Mouse (Mus musculus) layer of hippocampus, adult 2 months (tissue): ENCODE results near the gene Il17f. TPM values are rescaled to one million over a fixed set of nuclear protein-coding genes. Genes with fewer than 3 reads are reported as not detected.
"Not testable (repeated sequence)": the region's sequence is repeated elsewhere in the genome, so short reads cannot be mapped to it uniquely, and the experiment has no call there.

Source experiments
- DNase-seq, 2 experiments: peaks; one replicate each; pipeline ENCODE4 v3.0.0; 2022; ENCODE audit warnings: low spot score in 2 of 2
- H3K27ac ChIP-seq: fragments of 200-600 bp; 2 replicates; pipeline ENCODE4 v1.8.1; 2022
- H3K4me3 ChIP-seq: fragments of 200-600 bp; 2 replicates; pipeline ENCODE4 v1.8.1; 2022; ENCODE audit warnings: mild to moderate bottlenecking
- CTCF ChIP-seq: fragments of 200-600 bp; conservative IDR thresholded peaks from 2 replicates; pipeline ENCODE4 v1.8.1; 2022; ENCODE audit warnings: antibody characterized with exemption, mild to moderate bottlenecking, moderate library complexity
- long read RNA-seq, 2 experiments: library from polyadenylated mRNA; stranded (forward); transcript quantifications; one replicate each; pipeline ENCODE4 v2.0.0; 2021; ENCODE audit warnings: borderline mapping rate in 2 of 2
- total RNA-seq, 2 experiments: library from RNA; stranded (reverse); gene quantifications; 2 replicates each; pipeline ENCODE4 v1.2.3; 2021

Gene Il17f
- under 1 TPM; 0.39 to 0.46 TPM for total RNA-seq
- long read RNA-seq, experiment 1, partial matches to known transcripts = 0 of 1 reads
- long read RNA-seq, experiment 1, other reads (novel, unspliced or antisense) = 1 of 1 reads
- long read RNA-seq, experiment 2 = 0 reads

DNA sequence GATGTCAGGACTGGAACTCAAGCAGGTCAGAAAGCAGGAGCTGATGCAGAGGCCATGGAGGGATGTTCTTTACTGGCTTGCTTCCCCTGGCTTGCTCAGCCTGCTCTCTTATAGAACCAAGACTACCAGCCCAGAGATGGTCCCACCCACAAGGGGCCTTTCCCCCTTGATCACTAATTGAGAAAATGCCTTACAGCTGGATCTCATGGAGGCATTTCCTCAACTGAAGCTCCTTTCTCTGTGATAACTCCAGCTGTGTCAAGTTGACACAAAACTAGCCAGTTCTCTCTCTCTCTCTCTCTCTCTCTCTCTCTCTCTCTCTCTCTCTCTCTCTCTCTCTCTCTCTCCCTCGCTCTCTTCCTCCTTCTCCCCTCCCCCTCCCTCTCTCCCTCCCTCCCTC is at the start of gene Il17f:
Gene Il17f, minus strand, starts transcription at position 101 of the 400 bp plus-strand sequence.
- not testable (repeated sequence) for DNase-seq

DNA sequence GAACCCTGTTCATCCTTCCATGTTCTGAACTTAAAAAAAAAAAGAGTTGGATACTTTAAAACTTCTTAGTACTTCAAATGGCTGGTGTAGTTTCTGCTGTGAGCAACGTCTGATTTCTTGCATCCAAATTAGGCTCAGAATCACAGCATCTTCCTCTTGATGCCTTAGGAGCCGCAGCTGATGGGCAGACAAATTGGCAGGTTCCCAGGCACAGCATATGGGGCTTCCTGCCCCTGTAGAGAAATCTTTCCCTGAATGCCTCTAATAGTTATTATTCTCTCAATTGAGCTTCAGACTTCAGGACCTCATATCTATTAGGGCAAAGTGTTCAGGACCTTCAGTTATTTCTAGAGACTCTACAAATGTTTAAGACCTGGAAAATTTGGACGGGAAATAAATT is 49.5 kb upstream of the Il17f start:
- DNase-seq = peak; percentile 42 to 44
- H3K27ac ChIP-seq = no peak overlapping the region

More for the DNA sequence above, at the start of gene Il17f:
- not testable (repeated sequence) for H3K27ac ChIP-seq, H3K4me3 ChIP-seq

DNA sequence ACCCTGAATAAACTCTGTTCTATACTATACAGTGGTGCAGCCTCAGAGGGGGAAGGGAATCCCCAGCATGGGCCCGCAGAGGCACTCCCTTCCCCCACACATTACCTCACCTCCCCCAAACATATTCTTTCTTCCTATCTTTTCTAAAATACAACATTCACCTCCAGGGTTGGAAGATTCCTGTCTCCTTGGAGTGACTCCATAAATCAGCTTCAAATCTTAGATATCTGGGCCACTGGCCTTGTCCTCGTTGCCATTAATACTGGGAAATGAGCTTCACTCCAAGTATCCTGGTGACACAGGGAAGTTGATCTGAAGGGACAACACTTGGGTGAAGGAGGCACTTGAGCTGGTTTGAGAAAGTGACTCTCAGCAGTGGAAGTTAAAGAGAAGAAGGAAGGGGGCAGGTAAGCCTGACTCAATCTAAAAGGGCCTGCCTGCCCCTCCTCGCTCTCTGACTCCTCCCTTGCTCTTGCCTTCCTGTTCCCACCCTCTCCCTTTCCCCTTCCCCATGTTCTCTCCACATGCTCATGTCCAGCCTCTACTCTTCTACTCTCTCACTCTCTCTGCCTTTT is 46.2 kb upstream of the Il17f start:
- no peak for TF ChIP-seq CTCF
- Histone ChIP-seq H3K4me3 (no peak overlapping the region), H3K27ac (no peak overlapping the region)
- no peak for DNase-seq

More for the DNA sequence above, 49.5 kb upstream of the Il17f start:
- no peak for TF ChIP-seq CTCF
- H3K4me3 ChIP-seq = no peak overlapping the region

DNA sequence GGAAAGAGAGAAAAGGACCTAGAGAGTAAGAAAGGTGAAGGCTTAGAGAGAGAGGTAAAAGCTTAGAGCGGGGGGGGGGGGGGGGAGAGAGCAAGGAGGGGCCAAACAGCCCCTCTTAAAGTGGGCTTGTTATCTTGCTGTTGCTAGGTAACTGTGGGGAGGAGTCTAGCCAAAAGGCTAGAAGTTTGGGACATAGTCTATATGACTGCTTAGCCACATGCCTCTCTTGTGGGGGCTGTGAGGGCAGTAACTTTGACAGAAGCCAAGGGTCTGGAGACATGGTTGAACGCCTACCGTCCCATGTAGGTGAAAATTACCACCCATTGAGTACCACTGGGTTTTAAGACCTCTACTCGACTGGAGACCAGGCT is 42.7 kb upstream of the Il17f start:
- TF ChIP-seq CTCF = no peak
- no peak for DNase-seq
- H3K27ac ChIP-seq = no peak overlapping the region
- no peak overlapping the region for H3K4me3 ChIP-seq

DNA sequence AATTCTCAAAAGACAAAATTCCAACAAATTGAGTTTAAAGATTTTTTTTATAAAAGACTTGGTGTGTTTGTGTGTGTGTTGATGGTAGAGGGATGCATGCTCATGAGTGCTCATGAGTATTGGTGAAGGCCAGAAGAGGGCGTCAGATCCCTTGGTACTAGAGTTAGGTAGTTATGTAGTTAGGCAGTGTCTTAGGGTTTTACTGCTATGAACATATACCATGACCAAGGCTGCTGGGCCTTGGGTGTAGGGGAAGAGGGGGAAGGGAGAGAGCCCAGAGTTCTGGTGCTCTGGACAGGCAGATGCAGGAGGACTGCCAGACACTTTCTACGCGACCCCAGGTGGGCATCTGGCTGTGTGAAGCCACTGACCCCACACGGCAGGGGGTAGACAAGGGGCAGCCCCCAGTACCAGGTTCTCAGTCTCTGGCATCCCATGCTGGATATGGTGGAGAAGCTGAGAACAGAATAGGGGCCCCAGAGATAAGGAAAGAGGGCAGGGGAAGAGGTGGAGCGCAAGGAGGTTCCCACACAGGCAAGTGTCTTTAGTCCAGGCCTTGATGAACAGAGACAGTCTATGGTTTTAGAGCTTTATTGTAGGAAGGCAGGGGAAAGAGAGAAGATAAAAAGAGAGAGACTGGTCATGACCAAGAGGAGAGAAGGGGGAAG is 42.2 kb upstream of the Il17f start:
- no peak overlapping the region for H3K27ac ChIP-seq
- no peak overlapping the region for H3K4me3 ChIP-seq
- peak; percentile 54 for TF ChIP-seq CTCF
- DNase-seq = no peak

DNA sequence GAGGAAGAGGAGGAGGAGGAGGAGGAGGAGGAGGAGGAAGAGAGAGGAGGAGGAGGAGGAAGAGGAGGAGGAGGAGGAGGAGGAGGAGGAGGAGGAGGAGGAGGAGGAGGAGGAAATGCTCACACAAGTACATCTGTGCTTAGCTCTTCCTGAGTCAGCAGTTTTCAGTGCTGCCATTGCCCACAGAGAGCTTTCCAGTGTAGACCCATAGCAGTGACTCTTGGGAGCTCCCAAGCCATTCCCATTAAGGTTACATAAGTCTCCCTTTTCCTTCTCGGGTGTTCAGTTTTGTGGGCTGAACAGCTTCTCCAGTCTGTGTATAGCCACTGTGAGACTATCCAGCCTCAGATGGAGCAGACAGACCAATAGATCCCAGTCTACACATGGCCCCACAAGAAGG is 40.1 kb upstream of the Il17f start:
- H3K4me3 ChIP-seq = no peak overlapping the region
- no peak for TF ChIP-seq CTCF
- no peak for DNase-seq
- H3K27ac ChIP-seq = no peak overlapping the region

DNA sequence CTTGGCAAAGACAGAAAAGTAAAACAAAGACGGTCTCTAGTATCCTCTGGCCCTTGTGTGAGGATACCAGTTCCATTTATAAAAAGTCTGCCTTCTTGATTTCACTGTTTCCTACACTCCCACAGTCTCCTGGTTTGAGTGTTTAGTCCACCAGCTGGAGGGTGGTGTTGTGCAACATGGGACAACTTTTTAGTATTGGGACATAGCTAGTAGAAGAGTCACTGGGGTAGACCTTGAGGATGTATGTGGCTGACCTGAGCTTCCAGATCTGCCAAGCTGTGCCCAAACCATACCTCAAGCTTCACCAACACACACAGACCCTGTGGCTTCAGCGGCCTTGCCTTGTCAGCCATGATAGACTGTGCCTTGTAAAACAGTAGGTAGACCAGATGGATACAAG is 37.6 kb upstream of the Il17f start:
- Histone ChIP-seq H3K4me3 (no peak overlapping the region), H3K27ac (no peak overlapping the region)
- TF ChIP-seq CTCF = no peak
- no peak for DNase-seq

DNA sequence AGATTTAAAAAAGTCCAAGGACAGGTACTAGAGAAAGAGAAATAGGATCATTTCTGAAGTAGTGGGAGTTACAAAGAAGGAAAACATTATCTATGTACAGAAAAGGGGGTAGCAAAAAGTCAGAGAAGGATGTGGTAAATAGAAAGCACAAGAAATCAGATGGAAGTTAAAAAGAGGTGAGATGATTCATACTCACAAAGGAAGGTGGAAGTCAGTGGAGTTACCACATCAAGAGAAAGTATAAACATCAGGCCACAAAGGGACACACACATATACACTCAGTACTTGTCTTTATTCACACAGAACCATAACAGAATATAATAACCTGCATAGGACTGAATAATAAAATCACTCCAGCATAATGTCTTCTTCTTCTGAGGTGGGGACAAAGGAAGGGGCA is 34.6 kb upstream of the Il17f start:
- DNase-seq = no peak
- Histone ChIP-seq H3K4me3 (no peak overlapping the region), H3K27ac (no peak overlapping the region)
- no peak for TF ChIP-seq CTCF

DNA sequence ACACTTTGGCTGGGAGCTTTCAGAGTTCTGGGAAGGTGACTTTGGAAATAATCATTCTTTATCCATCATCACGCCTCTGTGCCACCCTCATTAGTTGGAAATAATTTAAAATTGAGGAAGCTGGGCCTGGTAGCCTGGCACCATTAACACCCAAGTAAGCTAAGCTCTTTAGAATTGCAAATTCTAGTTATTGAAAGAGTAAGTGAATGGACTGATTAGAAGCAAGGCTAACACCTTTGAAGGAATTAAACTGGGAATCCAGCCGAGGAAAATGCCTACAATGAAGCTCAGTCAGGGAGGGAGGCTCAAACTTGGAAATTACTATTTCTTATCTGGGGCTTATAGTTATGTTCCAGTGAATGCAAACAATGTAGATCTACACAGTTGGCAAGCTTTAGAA is 33.5 kb upstream of the Il17f start:
- no peak for TF ChIP-seq CTCF
- peak overlapping the region; percentile 21 for H3K27ac ChIP-seq
- H3K4me3 ChIP-seq = no peak overlapping the region
- DNase-seq = no peak

DNA sequence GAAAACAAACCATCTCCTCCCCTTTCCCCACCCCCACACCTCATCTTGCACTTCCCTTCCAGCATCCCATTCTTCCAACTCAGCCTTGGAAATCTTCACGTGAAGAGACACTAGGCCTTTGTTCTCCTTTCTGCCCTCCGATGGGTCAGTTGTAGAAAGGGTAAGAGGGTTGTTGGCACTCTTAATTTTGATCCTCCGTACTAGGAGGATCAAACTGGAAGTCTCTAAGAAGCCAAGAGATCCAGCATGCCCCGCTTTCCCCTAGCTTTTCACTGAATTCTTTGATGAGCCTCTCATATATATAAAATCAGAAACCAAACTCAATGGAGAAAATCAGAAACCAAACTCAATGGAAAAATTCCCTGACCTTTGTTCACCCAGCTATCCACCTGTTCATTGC is 33.1 kb upstream of the Il17f start:
- TF ChIP-seq CTCF = no peak
- Histone ChIP-seq H3K4me3 (no peak overlapping the region), H3K27ac (peak overlapping the region; percentile 21)
- DNase-seq = no peak

DNA sequence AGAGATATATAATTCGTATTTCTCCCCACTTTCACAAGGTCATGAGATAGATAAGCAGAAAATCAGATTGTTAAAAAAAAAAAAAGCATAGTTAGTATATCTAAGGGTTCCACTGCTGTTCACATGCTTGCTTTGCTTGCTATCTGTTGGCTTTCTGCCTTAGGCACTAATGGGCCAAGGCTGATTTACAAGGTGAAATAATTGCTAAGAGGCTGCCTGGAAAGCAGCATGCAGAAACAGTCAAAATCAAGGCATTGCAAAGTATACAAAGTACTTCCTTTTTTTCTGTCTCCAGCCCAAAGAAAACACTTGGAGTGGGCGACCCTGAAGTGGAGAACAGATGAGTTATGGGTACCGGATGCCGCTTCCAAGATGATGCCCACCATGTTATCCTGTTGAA is 30.5 kb upstream of the Il17f start:
- Histone ChIP-seq H3K27ac (no peak overlapping the region), H3K4me3 (no peak overlapping the region)
- no peak for TF ChIP-seq CTCF
- no peak for DNase-seq

DNA sequence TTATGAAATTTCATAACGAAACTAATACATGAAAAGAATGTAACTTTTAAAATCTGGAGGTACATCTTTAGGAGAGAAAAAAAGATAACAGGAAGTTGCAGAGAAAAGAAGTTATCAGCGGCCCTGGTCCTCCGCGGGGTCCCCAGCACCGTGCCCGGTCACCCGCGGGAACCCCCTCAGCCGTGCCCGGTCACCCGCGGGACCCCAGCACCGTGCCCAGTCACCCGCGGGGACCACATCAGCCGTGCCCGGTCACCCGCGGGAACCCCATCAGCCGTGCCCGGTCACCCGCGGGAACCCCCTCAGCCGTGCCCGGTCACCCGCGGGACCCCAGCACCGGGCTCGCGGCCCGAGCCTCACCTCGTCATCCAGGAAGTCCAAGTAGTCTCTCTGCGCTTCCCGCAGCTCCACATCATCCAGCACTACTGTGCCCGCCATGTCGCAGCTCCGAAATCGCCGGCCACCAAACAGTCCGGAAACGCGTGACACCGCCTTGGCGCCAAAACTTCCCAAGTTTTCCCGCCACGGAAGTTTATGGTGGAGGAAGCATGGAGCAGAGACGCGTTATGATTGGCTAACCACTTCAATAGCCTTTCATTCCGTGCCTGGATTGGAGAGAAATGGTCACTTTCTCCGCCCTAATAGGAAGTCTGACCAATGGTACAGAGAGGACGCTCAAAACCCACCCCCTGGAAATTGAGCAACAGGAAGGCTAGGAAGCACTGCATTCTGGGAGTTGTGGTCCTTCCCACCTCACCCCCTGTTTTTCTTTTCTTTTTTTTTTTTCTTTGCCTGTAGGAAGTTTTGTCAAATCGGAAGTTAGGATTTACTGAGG is 29.6 kb upstream of the Il17f start, which contains the start of gene Mcm3:
Gene Mcm3, minus strand, starts transcription at position 542 of the 835 bp plus-strand sequence.
- Histone ChIP-seq H3K27ac (no peak within 1 kb of the TSS), H3K4me3 (peak within 1 kb of the TSS; percentile 85)
- DNase-seq = peak; percentile 85 to 95
- TF ChIP-seq CTCF = no peak

DNA sequence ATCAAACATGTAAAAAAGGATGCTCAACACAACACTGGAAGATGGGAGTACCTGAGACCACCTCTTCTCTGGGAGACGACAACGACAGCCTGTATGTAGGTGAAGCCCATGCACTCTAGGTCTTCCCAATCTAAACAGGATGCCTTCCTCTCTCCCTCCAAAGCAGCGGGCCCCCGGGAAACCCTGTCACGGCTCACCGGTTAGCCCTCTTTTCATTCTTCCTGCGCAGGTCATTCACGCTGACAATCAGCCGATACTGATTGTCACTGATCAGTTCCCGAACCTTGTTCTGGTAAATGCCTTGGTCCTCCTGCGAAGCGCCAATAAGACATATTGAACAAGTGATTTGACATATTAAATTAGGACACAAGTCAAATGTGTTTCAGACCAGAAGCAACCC is 27.2 kb upstream of the Il17f start:
- H3K4me3 ChIP-seq = no peak overlapping the region
- no peak for TF ChIP-seq CTCF
- no peak overlapping the region for H3K27ac ChIP-seq
- DNase-seq = no peak
